In the genomic region with DNA sequence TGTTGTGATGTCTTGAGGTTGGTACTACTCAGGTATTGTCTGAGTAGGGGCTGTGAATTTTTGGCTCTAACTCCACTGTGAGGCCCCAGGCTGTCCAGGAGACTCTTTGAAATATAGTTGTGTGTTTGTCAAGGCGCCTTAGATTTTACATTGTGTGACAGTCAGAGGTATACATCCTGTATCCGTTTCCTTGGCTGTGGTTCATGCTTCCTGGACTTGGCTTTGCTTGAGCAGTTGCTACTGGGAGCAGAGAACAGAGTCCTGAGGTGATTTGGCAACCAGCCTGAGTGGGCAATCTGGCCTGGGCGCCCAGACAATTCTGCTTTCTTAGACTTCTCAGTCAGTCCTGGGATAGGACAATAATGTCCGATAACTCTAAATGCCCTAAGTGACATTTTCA, we compare ENCODE assay signal across 8 mouse cellular contexts. TPM values are rescaled to one million over a fixed set of nuclear protein-coding genes. Genes with fewer than 3 reads are reported as not detected.
A peak's percentile ranks its signal among the peaks of the same experiment; 100 is the strongest.
DNase-seq lines count a peak whose midpoint lies in the region; ATAC-seq lines count a peak whose summit lies in the region.

No protein-coding gene starts in this region.

- peak; percentile 36 for DNase-seq in CD4-positive, CD25-positive, alpha-beta regulatory T cell, adult 2 months (ENCODE audit: low read depth, low spot score)
- DNase-seq in ovary, postnatal 14 days (ENCODE audit: low spot score), result peak; percentile 22
- no peak for DNase-seq in ovary, adult 18-20 months (ENCODE audit: low spot score)
- DNase-seq in kidney, adult 18-20 months, result peak; percentile 73
- DNase-seq in lung, postnatal 10 days, result peak; percentile 79
- no peak for DNase-seq in frontal cortex, adult 2 months (ENCODE audit: extremely low spot score in 1 of 2, low spot score in 1 of 2)
- DNase-seq in left cerebral cortex, adult 9 months (ENCODE audit: low spot score in 2 of 2), result no peak

- no peak for ATAC-seq in CD4-positive, CD25-positive, alpha-beta regulatory T cell, adult 4 months

RNA-seq across cellular contexts. Expression of gene Pan3, which starts 5.3 kb away (rescaled TPM):
- polyA plus RNA-seq in CD4-positive, CD25-positive, alpha-beta regulatory T cell, adult 4 months (2017; shearing (Covaris generic)), result 100 to 1,000 TPM; 180 to 227 TPM
- polyA plus RNA-seq in frontal cortex, adult 2 months (2012; rRNA removed), result 48.7 and 55.7 TPM in 2 replicates

RNA-seq across cellular contexts. Expression of gene Flt3, which starts 34.9 kb away (rescaled TPM):
- under 1 TPM in 1 of 2 experiments, not detected in 1; 0.37 TPM for polyA plus RNA-seq in CD4-positive, CD25-positive, alpha-beta regulatory T cell, adult 4 months (2017; shearing (Covaris generic))
- polyA plus RNA-seq in frontal cortex, adult 2 months (2012; rRNA removed), result 5.6 and 5.9 TPM in 2 replicates

Comparison
In these comparisons a context has a peak if more than half of its experiments do, and no peak if none do; other contexts are left out.
1. DNase-seq: peak in CD4-positive, CD25-positive, alpha-beta regulatory T cell, adult 2 months (single experiment), ovary, postnatal 14 days (single experiment), kidney, adult 18-20 months (single experiment) and lung, postnatal 10 days (single experiment); none in ovary, adult 18-20 months (single experiment), frontal cortex, adult 2 months (0 of 2) and left cerebral cortex, adult 9 months (0 of 2).